Mouse (Mus musculus): ENCODE measurements at regions not wholly inside any gene's neighbourhood (a gene's known extent, or its start where the extent isn't known, plus 50 kb on each side); places are given as distances from the start of the nearest gene placed in this dataset.

DNA sequence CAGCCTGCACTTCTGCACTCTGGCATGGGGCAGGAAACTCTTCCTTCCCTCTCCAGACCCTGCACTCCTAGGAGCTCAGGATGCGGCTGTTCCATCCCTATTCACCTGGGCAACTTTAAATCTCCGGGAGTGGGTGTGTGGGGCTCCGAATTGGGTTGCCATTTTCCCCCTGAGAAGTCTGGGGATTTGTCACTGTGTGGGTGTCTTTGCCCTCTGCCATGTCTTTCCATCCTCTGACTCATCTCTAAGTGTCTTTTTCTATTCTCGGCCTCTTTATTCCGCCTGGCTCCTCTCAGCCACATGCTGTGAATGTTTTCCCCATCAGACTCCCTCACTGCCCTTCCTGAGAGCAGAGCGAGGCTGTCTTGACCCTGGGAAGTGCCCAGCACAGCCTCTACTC, 448.2 kb downstream of the Vrk1 start:
- ATAC-seq (no peak), DNase-seq (ENCODE audit: low spot score) (no peak)
- Histone ChIP-seq H3K4me3 (ENCODE audit: low read length) (no peak overlapping the region), H3K9me3 (ENCODE audit: low read length) (no peaks in the 10 kb centered on the region), H3K27me3 (ENCODE audit: insufficient read depth, low read length) (no peaks in the 10 kb centered on the region), H3K36me3 (ENCODE audit: insufficient read depth, low read length) (no peaks in the 10 kb centered on the region), H3K9ac (replicated peaks; ENCODE audit: low read length) (no peak overlapping the region), H3K4me2 (ENCODE audit: low read depth, low read length) (no peak overlapping the region), H3K27ac (no peak overlapping the region), H3K4me1 (ENCODE audit: insufficient read depth, low read length) (no peaks in the 10 kb centered on the region)
- TF ChIP-seq CTCF (IDR thresholded peaks at IDR 0.05; ENCODE audit: low read depth): no peak
- 54% methylated on average over 6 of the region's 6 CpGs for WGBS

DNA sequence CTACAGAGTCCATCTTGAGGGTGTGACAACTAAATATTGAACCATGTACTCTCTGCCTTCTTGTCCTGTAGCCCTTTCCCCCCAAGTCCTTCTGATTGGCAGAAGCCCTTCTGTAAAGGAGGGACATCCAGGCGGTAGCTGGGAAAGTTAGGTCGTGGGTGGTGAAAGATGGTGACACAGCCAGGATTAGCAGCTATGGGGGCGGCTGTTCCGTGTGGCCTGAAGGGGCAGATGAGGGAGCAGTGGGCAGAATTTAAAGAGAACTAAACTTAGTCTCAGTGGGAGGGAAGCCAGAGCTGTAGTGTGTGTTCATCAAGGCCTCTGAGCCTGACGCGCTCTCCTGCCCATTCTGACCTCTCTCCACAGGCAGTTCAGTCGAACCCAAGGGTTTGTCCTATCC, 450.6 kb downstream of the Vrk1 start:
- WGBS: 77% methylated on average over 7 of the region's 7 CpGs
- Histone ChIP-seq H3K27me3 (ENCODE audit: insufficient read depth, low read length) (no peaks in the 10 kb centered on the region), H3K4me3 (ENCODE audit: low read length) (no peak overlapping the region), H3K9ac (replicated peaks; ENCODE audit: low read length) (no peak overlapping the region), H3K9me3 (ENCODE audit: low read length) (no peaks in the 10 kb centered on the region), H3K36me3 (ENCODE audit: insufficient read depth, low read length) (no peaks in the 10 kb centered on the region), H3K4me1 (ENCODE audit: insufficient read depth, low read length) (no peaks in the 10 kb centered on the region), H3K4me2 (ENCODE audit: low read depth, low read length) (no peak overlapping the region), H3K27ac (no peak overlapping the region)
- DNase-seq (ENCODE audit: low spot score) (no peak), ATAC-seq (no peak)
- no peak for TF ChIP-seq CTCF (IDR thresholded peaks at IDR 0.05; ENCODE audit: low read depth)

DNA sequence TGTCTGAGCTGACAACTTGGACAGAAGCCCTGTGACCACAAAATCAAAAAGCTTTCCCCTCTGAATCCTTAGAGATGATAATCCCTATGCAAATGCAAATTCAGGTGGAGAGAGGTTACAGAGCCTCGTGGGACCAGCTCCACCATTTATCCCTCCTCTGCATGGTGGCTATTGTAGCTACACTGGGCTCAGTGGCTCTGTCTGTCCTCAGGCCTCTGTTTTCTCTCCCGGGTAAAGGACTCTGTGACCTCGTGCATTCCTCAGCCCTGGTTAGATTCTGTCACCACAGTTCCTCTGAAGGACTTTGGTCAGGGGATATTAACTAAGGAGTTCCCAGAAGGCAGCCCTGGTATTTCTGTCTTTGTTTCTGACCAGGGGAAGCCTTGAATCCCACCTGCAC, 452.3 kb downstream of the Vrk1 start:
- H3K36me3 ChIP-seq (ENCODE audit: insufficient read depth, low read length): no peaks in the 10 kb centered on the region
- no peak for ATAC-seq
- H3K9me3 ChIP-seq (ENCODE audit: low read length): no peaks in the 10 kb centered on the region
- H3K9ac ChIP-seq (replicated peaks; ENCODE audit: low read length): no peak overlapping the region
- no peak for DNase-seq (ENCODE audit: low spot score)
- 15% methylated on average over 3 of the region's 3 CpGs for WGBS
- no peak for TF ChIP-seq CTCF (IDR thresholded peaks at IDR 0.05; ENCODE audit: low read depth)
- H3K27me3 ChIP-seq (ENCODE audit: insufficient read depth, low read length): no peaks in the 10 kb centered on the region
- no peak overlapping the region for H3K4me2 ChIP-seq (ENCODE audit: low read depth, low read length)
- no peak overlapping the region for H3K4me3 ChIP-seq (ENCODE audit: low read length)
- no peaks in the 10 kb centered on the region for H3K4me1 ChIP-seq (ENCODE audit: insufficient read depth, low read length)
- no peak overlapping the region for H3K27ac ChIP-seq

DNA sequence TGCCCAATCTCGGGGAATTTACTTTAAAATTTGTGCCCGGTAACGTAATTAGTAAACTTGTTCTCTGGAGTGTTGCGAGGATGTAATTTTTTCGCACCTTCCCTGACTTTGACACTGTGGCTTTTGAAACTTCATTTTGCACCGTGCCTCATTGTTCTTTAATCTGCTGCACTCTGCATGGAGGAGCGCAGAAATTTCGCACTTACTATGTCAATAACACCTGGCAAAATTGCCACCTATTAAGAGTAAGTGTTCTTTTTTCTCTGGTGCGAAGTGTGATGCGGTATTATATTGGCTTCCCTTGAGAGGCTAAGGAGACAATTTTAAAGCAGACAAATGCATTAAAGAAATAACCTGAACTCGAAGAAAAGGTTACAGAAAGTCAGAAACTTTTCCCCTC, 454.7 kb downstream of the Vrk1 start:
- Histone ChIP-seq H3K9ac (replicated peaks; ENCODE audit: low read length) (no peak overlapping the region), H3K4me2 (ENCODE audit: low read depth, low read length) (no peak overlapping the region), H3K36me3 (ENCODE audit: insufficient read depth, low read length) (no peaks in the 10 kb centered on the region), H3K27me3 (ENCODE audit: insufficient read depth, low read length) (no peaks in the 10 kb centered on the region), H3K4me1 (ENCODE audit: insufficient read depth, low read length) (no peaks in the 10 kb centered on the region), H3K27ac (no peak overlapping the region), H3K4me3 (ENCODE audit: low read length) (no peak overlapping the region), H3K9me3 (ENCODE audit: low read length) (no peaks in the 10 kb centered on the region)
- WGBS: 47% methylated on average over 11 of the region's 11 CpGs
- ATAC-seq (no peak), DNase-seq (ENCODE audit: low spot score) (no peak)
- no peak for TF ChIP-seq CTCF (IDR thresholded peaks at IDR 0.05; ENCODE audit: low read depth)

DNA sequence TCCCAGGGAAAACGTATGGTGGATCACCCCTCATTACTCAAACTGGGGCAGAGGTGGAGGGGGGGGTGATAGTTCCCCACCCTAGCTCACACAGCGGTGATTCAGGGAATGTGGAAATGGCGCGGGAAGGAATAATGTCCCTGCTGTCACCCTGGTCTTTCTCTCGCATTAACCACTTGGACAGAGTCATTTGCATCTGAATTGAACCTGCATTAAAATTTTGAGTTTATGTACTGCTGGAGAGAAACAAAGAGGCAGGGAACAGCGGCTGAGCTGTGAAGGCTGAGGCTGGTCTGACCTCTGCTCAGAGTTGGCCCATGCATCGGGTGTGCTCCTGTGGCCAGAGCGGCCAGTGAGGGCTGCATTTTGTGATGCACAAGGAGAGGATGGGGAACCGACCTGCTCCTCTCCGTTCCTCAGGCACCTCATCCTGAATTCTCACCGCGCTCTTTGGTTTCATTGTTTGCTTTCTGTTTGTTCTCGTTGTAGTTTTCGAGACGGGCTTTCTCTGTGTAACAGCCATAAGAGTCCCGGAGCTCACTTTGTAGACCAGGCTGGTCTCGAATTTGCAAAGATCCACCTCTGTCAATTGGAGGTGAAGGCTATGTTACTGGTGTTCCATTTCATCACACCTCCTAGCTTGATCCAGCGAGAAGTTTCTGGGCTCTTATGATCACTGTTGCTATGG, 458.3 kb downstream of the Vrk1 start:
- H3K9me3 ChIP-seq (ENCODE audit: low read length): no peaks in the 10 kb centered on the region
- no peaks in the 10 kb centered on the region for H3K27me3 ChIP-seq (ENCODE audit: insufficient read depth, low read length)
- DNase-seq (ENCODE audit: low spot score): no peak
- H3K27ac ChIP-seq: no peak overlapping the region
- WGBS: 24% methylated on average over 18 of the region's 18 CpGs
- H3K9ac ChIP-seq (replicated peaks; ENCODE audit: low read length): no peak overlapping the region
- no peaks in the 10 kb centered on the region for H3K36me3 ChIP-seq (ENCODE audit: insufficient read depth, low read length)
- no peak for TF ChIP-seq CTCF (IDR thresholded peaks at IDR 0.05; ENCODE audit: low read depth)
- H3K4me1 ChIP-seq (ENCODE audit: insufficient read depth, low read length): no peaks in the 10 kb centered on the region
- H3K4me2 ChIP-seq (ENCODE audit: low read depth, low read length): peak overlapping the region; percentile 21; the same call in 1 of the 2 replicates
- H3K4me3 ChIP-seq (ENCODE audit: low read length): no peak overlapping the region
- ATAC-seq: no peak

DNA sequence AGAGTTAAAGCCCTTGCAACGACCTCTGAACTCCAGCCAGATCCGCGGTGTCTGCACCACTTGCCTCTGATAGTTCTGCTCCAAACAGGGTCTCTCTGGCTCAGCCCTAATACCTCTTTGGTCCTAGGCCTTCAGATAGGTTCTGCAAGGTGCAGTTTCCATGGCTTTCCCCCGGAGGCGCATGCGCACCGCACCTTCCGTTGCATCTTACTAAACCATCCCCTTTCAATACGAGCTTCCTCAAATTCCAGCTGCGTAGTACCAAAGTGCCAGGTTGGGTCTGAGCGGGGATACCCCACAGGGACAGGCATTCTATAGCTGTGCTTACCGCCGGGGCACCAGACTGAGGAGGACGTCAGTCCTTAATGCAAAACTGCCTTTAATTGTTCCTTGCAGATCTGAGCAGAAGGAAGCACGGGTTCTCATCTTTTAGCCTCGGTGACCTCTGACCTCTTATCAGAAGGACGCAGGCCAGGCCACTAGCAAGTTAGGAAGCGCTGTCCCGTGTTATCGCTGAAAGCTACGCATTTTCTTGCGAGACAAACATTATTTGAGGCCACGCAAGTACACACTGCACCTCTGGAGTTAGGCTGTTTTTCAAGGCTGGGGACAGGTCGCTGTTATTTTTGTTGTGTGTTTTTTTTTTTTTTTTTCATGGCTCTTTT, 464.6 kb downstream of the Vrk1 start:
- H3K27ac ChIP-seq: no peak overlapping the region
- no peaks in the 10 kb centered on the region for H3K36me3 ChIP-seq (ENCODE audit: insufficient read depth, low read length)
- H3K4me3 ChIP-seq (ENCODE audit: low read length): 0 out of 2 replicates have a peak overlapping the region, but pooled peaks have one; percentile 0
- H3K9ac ChIP-seq (replicated peaks; ENCODE audit: low read length): no peak overlapping the region
- TF ChIP-seq CTCF (IDR thresholded peaks at IDR 0.05; ENCODE audit: low read depth): peak; percentile 51
- DNase-seq (ENCODE audit: low spot score) (peak; percentile 75), ATAC-seq (0 out of 2 replicates have a peak, but pooled peaks have one; percentile 56)
- 0 out of 2 replicates have a peak, but pooled peaks cover 2% of the 10 kb centered on the region for H3K4me1 ChIP-seq (ENCODE audit: insufficient read depth, low read length)
- H3K9me3 ChIP-seq (ENCODE audit: low read length): no peaks in the 10 kb centered on the region
- peak overlapping the region; percentile 32 for H3K4me2 ChIP-seq (ENCODE audit: low read depth, low read length)
- WGBS: 14% methylated on average over 24 of the region's 24 CpGs
- H3K27me3 ChIP-seq (ENCODE audit: insufficient read depth, low read length): peaks cover 16% of the 10 kb centered on the region

DNA sequence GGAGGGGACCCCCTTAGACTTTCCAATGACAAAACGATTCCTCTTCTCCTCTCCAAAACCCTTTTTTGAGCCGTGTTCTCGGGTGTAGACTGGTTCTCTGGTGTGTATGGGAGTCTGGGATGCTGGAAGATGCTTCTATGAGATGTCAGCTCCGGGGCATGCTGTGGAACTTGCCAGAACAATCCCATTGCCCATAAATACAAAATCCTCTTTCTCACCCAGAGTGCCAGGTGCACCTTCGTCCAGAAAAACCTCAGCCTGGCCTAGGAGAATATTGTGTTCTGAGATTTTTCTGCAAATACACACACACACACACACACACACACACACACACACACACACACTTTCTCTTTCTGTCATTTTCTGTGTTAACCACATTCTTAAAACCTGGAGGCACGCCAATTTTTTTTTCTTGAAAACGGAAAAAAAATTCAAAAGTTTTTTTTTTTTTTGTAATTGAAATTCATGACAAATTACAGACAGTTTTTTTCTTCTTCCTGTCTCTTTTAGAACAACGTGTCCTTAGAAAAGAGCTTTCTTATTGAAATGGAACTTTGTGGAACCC, 465.5 kb downstream of the Vrk1 start:
- no peak for DNase-seq (ENCODE audit: low spot score)
- no peak for ATAC-seq
- Histone ChIP-seq H3K4me1 (ENCODE audit: insufficient read depth, low read length) (peaks cover 6% of the 10 kb centered on the region; the same call in 1 of the 2 replicates), H3K36me3 (ENCODE audit: insufficient read depth, low read length) (no peaks in the 10 kb centered on the region), H3K9me3 (ENCODE audit: low read length) (no peaks in the 10 kb centered on the region), H3K27me3 (ENCODE audit: insufficient read depth, low read length) (peaks cover 19% of the 10 kb centered on the region), H3K27ac (no peak overlapping the region), H3K4me2 (ENCODE audit: low read depth, low read length) (no peak overlapping the region), H3K9ac (replicated peaks; ENCODE audit: low read length) (no peak overlapping the region), H3K4me3 (ENCODE audit: low read length) (no peak overlapping the region)
- 55% methylated on average over 8 of the region's 8 CpGs for WGBS
- no peak for TF ChIP-seq CTCF (IDR thresholded peaks at IDR 0.05; ENCODE audit: low read depth)

Data from hindbrain, postnatal 0 days (tissue).